Mouse (Mus musculus) stomach, postnatal 0 days (tissue): ENCODE data around the gene Ube2g2.

ENCODE experiments used
- CTCF ChIP-seq: IDR thresholded peaks from 2 replicates; pipeline ENCODE4 v1.5.1; 2016; ENCODE audit warnings: antibody characterized with exemption, low read depth, mild to moderate bottlenecking, moderate library complexity
- EP300 ChIP-seq: optimal IDR thresholded peaks from 2 replicates; pipeline ENCODE3; 2016; ENCODE audit warnings: antibody characterized with exemption

GRCm38 (mm10) chr10:77613409-77613808 lies 8.7 kb upstream of the Ube2g2 start:
- TF ChIP-seq EP300 = no peak
- no peak for TF ChIP-seq CTCF
